Mouse (Mus musculus) yolk sac, embryonic 10.5 days (tissue): ENCODE data around the gene Tmem80.

ENCODE experiments used
- DNase-seq: peaks from one replicate; pipeline ENCODE4 v3.0.0-alpha.2; 2017; ENCODE audit warnings: low spot score

The Tmem80 gene

GRCm38 (mm10) chr7:141324686-141325085, 2.9 kb upstream of the Tmem80 start:
- no peak for DNase-seq

DNA sequence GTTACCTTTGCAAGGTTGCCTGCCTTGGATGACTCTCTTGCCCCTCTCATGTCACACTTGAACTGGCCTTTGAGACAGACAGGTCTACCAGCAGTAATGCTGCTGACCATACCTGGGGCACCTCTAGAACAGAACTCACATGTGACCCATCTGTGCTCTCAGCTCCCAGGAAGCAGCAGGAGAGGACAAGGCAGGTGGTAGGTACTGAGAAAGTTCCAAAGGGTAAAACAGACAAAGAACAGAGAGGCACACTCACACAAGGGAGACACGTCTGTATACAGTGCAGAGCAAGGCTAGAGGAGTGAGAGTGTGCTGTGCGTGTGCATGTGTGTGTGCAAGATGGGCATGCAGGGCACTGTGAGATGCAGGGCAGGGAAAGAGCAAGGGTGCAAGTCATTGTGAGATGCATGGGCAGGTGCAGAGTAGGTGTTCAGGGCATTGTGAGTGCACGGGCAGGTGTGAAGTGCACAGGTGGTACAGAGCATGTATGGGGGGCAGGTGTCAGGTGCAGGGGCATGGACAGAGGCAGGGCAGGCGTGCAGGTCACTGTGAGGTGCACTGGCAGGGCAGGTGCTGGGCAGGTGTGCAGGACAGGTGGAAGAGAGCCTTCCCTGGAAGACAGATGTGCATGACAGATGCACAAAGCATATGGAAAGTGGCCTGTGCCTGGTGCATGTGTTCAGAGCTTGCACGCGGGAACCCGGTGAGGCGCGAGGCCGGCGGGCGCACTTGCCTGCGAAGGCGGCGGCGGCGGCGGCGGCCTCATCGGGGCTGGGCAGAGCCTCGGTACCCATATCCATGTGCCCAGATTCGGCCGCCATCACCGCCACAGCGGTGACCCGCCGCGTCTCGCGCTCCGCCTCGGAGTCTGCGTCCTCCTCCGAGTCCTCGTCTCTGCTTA, 743 bp upstream of the Tmem80 start:
- DNase-seq: no peak

- DNase-seq: no peak
Measured at GRCm38 (mm10) chr7:141328373-141328990, 943 bp downstream of the Tmem80 start.

GRCm38 (mm10) chr7:141330706-141331105, 3.2 kb downstream of the Tmem80 start:
- DNase-seq: no peak

DNA sequence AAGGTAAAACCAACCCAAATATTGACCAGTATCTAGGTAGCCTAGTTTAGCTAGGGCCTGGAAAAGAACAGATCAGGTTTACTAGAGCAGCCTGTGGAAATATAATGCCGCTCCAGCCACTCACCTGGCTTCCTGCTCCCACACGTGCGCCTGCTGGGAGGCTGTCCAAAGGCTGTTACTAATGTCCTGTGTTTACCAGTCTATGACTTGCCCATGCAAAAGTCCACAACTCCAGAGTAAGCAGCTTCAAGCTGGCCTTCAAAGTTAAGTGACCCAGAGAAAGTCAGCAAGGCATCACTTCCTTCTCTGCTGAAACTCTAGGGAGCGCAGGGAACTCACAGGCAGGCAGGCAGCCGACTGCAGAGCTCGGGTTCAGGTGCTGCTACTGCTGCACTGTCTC, 4.5 kb downstream of the Tmem80 start:
- DNase-seq: no peak

GRCm38 (mm10) chr7:141335044-141335579, 7.6 kb downstream of the Tmem80 start:
- no peak for DNase-seq

DNA sequence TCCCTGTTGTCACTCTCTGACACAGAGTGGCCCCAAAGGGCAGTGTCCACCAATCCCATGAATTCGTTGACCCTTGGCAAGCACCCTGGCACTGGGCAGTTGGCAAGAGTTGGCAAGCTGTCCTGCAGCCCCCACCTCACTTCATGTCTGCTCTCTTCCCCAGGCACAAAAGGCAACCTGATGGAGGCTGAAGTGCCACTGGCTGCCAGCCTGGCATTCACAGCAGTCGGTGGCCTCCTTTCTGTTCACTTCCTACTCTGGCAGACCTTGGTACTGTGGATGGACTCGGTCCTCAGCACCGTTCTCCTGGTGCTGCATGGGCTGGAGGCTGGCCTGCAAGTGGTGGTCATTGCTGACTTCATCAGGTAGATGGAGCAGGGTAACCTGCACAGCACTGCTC, 8.1 kb downstream of the Tmem80 start:
- no peak for DNase-seq

DNA sequence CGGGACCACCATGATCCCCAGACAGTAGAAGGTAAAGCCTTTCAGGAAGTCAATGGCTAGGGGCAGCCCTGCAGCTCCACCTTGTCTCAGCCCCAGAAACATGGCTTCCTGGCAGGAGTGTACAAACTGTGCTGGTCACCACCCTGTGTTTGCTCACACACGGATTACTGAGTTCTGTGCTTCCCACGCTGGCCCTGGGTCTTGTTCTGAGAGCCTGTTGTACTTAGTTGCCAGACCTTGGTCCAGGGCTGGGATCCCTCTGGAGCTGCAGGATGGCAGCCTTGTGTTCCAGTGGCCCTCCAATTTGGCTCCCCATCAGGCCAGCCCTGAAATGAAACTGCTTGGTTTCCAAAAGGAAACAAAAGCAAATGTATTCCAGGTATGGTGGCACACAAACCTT, 8.8 kb downstream of the Tmem80 start:
- DNase-seq: no peak

DNA sequence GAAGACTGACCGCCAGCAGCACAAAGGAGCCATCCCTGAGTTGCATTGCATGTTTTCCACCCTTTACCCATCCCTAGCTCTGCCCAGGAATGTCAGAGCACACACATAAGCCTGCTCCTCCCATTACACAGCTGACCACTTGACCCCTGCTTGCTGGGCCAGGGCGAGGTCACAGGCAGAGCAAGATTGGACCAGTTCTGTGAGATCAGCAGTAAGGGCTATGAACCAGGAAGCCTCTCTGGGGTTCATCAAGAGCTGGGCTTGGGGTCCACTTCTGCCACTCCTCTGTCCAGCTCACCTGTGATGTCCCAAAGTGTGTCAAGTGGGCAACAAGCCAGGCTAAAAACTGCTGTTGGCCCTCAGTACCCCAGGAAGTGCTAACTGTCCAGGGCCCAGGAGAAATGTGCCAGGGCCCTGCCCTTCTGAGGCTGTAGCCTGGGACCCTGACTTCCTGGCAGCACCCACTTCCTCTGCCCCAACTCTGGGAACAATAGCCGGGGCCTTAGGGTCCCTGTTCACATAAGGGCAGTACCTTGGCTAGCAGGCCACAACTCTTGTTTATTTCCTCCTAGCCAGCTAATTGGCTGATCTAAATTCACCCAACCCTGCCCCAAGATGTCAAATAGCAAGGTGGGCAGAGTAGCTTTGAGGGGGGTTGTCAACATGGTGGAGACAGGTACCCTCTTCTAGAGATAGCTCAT, 10.3 kb downstream of the Tmem80 start:
- peak; percentile 73 for DNase-seq

DNA sequence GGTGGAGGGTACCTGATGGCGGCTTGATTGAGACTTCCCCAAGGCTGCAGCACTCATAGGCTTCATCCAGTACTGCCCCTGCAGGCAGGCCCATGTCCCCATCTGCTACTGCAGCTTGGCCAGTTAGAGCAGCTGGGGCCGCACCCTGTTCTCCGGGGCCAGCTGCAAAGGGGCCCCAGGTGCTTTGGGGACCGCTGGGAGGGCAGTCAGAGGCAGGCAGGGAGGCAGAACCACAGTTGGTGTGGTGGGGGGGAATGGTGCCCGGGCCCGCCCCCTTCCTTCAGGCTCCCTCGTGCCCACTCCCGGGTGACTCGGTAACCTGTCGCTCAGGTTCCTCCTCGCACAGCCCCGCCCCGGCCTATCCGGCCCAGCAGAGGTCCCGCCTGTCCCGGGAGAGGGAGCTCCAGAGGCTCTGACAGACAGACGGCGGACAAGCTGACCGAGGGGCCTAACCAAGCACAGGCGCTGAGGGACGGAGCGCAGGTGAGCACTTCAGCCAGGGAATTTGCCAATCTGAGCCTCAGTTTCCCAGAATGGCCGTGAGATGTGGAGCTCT, 11.1 kb downstream of the Tmem80 start, which contains the start of gene Eps8l2:
Gene Eps8l2 (plus strand): TSS at position 305 of the 556 bp plus-strand sequence.
- DNase-seq: peak; percentile 88

DNA sequence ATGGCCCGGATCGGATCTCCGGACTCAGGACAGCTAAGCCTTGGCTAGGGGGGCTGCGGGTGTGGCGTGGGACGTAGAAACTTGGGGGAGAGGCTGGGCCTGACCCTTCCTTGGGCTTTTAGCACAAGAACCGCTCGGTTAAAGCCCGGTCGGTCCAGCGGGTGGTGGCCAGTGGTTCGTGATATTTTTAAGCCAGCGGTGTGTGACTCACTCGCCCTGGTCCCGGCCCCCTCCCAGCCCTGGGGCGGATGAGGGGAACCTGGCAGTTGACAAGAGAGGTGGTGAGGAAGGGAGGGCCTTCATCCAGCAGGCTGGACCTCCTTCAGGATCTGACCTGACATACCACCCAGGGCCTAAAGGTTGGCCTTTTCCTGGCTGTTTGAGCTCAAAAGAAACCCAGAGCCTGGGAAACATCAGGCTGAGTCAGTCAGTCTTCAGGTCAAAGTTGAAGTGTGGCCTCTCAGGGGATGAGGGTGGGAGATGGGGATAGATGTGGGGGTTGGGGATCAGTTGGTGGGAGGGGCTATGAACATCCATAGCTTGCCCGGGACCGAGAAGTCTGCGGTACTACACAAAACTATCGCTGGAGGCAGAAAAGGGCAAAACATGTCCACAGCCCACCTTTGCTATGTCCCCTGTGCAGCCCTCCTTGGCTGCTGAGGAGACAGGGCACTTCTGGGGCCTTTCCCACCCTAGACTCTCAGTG, 11.8 kb downstream of the Tmem80 start:
- peak; percentile 83 for DNase-seq

- peak; percentile 76 for DNase-seq
Measured at GRCm38 (mm10) chr7:141340023-141340422, 12.5 kb downstream of the Tmem80 start.

DNA sequence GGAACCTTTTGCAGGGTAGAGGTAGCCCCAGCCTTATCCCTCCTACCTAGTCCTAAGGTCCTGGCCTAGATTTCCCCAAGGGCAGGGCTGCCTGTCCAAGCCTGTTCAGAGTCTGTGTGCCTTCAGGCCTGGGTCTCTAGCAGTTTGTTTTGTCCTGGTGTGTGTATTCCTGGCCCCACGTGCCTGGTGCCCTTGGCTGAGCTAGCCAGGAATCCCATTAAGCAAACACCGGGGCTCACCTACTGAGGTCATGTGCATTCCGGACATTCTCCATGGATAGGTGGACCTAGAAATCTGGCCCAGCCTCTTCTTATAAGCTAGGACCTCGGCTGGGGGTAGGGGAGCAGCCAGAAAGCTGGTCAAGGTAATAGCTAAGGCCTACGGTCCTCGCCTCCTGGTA, 12.9 kb downstream of the Tmem80 start:
- peak; percentile 84 for DNase-seq

GRCm38 (mm10) chr7:141341689-141342226, 14.2 kb downstream of the Tmem80 start:
- DNase-seq: no peak

DNA sequence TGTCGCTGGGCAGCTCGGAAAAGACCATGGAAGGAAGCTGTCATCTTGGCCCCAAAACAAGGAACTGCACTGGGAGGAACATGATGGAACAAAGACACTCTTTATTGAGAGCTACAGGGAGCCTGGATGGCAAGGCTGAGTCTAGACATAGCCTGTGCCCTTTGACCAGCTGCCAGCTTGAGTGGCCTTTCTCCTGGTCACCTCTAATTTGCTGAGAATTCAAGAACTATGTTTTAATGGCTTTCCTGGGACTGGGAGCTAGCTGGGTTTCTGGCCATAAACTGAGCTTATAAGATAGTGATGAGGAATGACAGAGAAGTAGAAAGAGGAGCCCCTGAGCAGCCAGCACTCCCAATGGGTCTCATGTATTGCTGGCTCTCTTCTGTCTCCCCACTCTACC, 15.7 kb downstream of the Tmem80 start:
- DNase-seq: no peak

DNA sequence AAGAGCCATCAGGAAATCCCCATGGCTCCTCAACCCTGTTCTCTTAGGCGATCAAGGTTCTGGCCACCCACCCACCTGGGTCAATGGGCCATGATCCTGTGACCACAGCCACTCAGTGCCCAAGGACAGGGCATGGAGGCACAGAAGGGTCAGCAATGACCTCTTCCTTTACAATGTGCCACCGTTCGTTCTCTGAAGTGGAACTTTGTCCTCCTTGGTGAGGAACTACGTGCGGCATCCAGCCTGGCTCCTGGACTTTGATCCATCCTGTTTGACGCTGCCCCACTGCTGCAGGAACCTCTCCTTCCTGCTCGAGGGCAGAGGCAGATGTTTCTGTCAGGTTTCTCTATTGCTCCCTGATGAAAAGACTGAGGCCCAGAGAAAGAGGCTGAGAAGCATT, 16.2 kb downstream of the Tmem80 start:
- DNase-seq: peak; percentile 67

DNA sequence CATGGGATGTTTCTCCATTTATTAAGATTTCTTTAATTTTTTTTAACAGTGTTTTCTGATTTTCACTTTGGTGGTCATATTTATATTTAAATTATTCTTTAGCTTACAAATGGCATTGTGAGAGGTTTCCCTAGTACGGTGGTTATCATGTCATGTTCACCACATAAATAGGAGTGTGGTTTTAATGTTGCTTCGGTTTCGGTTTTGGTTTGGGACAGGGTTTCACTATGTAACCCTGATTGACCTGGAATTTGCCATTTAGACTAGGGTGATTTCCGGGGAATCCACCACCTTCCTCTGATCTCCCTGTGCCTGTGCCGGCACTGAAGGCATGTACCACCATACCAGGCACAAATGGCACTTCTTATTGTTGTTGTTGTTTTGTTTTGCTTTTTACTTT, 17.2 kb downstream of the Tmem80 start:
- DNase-seq: no peak

DNA sequence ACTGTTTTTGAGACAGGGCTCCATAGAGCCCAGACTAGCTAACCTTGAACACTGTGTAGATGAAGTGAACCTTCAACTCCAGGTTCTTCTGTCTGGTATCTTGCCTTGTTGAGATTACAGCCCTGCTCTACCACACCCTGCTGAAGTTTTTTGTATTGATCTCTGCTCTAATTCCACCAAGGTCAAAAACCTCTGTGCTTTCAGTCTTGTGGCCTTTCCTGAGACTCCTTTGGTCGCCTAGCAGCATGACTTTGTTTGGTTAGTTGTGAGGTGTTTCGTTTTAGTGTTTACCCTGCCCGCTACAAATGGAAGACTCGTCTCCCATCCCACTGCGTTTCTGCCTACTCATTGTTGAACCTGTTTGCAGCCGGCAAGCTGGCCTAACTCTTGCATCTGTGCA, 23.5 kb downstream of the Tmem80 start:
- DNase-seq: peak; percentile 76

DNA sequence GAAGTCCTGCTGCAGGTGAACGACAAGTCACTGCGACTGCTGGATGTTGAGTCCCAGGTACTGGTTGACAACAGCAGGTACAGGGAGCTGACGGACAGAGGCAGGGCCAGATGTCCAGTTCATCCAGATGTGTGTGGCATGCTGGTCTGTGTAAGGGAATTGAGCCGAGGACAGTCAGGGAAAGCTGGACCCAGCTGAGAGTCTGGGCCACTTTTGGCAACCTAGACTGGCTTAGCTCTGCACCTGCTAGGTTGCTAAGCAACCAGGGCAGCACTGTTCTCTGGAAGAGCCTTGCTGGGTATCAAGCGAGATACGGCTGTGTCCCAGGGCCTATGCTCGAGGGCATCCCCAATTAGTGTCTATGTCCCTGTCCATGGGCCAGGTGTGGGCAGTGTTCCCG, 27.5 kb downstream of the Tmem80 start:
- no peak for DNase-seq

DNA sequence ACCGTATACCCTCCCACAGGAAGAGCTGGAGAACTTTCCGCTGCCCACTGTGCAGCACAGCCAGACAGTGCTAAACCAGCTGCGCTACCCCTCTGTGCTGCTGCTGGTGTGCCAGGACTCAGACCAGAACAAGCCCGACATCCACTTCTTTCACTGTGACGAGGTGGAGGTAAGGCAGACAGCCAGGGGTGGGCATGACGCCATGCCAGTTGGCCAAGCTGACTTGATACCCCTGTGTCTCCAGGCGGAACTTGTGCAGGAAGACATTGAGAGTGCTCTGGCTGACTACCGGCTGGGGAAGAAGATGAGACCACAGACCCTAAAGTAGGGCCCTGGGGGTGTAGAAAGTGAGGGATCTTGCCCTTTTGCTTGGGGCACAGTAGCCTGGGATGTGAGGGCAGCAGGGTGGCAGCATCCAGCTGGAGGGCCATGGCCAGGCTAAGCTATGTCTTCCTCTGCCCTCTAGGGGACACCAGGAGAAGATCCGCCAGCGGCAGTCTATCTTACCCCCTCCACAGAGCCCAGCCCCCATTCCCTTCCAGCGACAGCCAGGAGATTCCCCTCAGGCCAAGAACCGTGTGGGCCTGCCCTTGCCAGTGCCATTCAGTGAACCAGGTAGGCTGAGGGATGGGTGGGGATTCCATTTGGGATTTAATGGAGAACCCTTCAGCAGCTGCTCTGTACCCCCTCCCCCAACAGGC, 28.2 kb downstream of the Tmem80 start:
- DNase-seq: no peak

GRCm38 (mm10) chr7:141356971-141357370, 29.4 kb downstream of the Tmem80 start:
- DNase-seq: no peak
